In the genomic region with DNA sequence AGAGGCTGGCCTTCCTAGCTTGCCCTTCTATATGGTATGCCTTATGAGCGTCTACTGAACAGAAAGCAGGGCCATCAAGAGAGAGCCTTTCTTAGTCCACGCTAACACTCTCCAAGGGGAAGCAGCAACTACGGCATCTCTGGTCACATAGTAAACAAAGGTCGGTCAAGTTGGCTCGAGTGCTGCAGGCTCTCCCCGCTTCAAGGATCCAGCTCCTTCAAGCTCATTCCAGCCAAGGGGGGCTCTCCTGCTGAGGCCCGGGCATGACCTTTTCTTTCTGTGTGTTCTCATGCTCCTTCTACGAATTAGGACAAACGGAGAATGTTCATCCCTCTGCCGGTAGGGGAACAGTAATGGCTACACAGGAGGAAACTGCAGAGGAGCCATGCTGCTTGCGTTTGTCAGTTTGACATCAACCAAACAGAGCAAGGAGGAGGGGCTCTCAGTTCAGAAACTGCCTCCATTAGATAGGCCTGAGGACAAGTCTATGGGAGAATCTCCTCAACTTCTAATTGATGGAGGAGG, we compare ENCODE assay signal across 21 mouse cellular contexts. TPM values are rescaled to one million over a fixed set of nuclear protein-coding genes. Genes with fewer than 3 reads are reported as not detected.
DNase-seq lines count a peak whose midpoint lies in the region; ATAC-seq and TF ChIP-seq lines count a peak whose summit lies in the region.
"Had no signal": no experiment of that assay in that cellular context is flagged by ENCODE, and none has a peak within 500 bp of the region (broad histone marks: within the 10 kb centered on the region; RNA-seq: fewer than 3 reads in every experiment).

No protein-coding gene starts in this region.

- no peak overlapping the region for H3K27ac ChIP-seq in kidney, adult 2 months (ENCODE audit: insufficient read depth, low read depth, low read length)
- peak overlapping the region; percentile 28; the same call in 1 of the 2 replicates for H3K27ac ChIP-seq in lung, postnatal 0 days (ENCODE audit: low read length)
- peak overlapping the region; percentile 34; the same call in 1 of the 2 replicates for H3K27ac ChIP-seq in liver, postnatal 0 days (ENCODE audit: low read depth)
- no peak overlapping the region for H3K27ac ChIP-seq in forebrain, embryonic 13.5 days
- H3K27ac ChIP-seq: forebrain, embryonic 12.5 days; heart, embryonic 10.5 days; hindbrain, embryonic 13.5 days; kidney, postnatal 0 days; midbrain, embryonic 12.5 days; neural tube, embryonic 13.5 days had no signal

- no peaks in the 10 kb centered on the region for H3K27me3 ChIP-seq in kidney, adult 2 months (replicated peaks; ENCODE audit: control insufficient read depth, insufficient read depth, low read length)
- H3K27me3 ChIP-seq in lung, postnatal 0 days (replicated peaks; ENCODE audit: insufficient read depth, low read length): no peaks in the 10 kb centered on the region
- no peaks in the 10 kb centered on the region for H3K27me3 ChIP-seq in liver, postnatal 0 days (ENCODE audit: insufficient read depth, low read length)
- H3K27me3 ChIP-seq in forebrain, embryonic 13.5 days: no peaks in the 10 kb centered on the region
- H3K27me3 ChIP-seq: forebrain, embryonic 12.5 days; hindbrain, embryonic 13.5 days; midbrain, embryonic 12.5 days; neural tube, embryonic 13.5 days; Patski had no signal

- no peak for TF ChIP-seq POLR2A in kidney, adult 2 months (IDR thresholded peaks at IDR 0.05; ENCODE audit: low read depth, low read length)

- DNase-seq in kidney, adult 2 months: peak; percentile 30
- no peak for DNase-seq in kidney, postnatal 36 days
- peak; percentile 68 for DNase-seq in lung, postnatal 0 days (ENCODE audit: low spot score)
- DNase-seq in lung, adult 18-20 months: no peak
- peak; percentile 80 for DNase-seq in R1 (ENCODE audit: low read depth, low spot score)
- no peak for DNase-seq in liver, postnatal 0 days
- no peak for DNase-seq in thymus, postnatal 10 days (ENCODE audit: low spot score in 2 of 2)
- DNase-seq: gastrocnemius, postnatal 14 days; heart, postnatal 36 days; layer of hippocampus, adult 9-11 months; right cerebral cortex, postnatal 4 days had no signal

- peaks cover 4% of the 10 kb centered on the region; the same call in 1 of the 2 replicates for H3K4me1 ChIP-seq in kidney, adult 2 months (ENCODE audit: control insufficient read depth, insufficient read depth, low read length)
- H3K4me1 ChIP-seq in lung, postnatal 0 days (ENCODE audit: insufficient read depth, low read depth, low read length): peaks cover 10% of the 10 kb centered on the region; the same call in 1 of the 2 replicates
- peaks cover 15% of the 10 kb centered on the region for H3K4me1 ChIP-seq in liver, postnatal 0 days (ENCODE audit: insufficient read depth)
- no peaks in the 10 kb centered on the region for H3K4me1 ChIP-seq in forebrain, embryonic 13.5 days
- H3K4me1 ChIP-seq: midbrain, embryonic 12.5 days; neural tube, embryonic 13.5 days had no signal

- TF ChIP-seq EP300 in lung, postnatal 0 days (IDR thresholded peaks at IDR 0.05): no peak
- TF ChIP-seq EP300 in liver, postnatal 0 days (IDR thresholded peaks at IDR 0.05; ENCODE audit: low read depth): no peak

- peak; percentile 56 for ATAC-seq in lung, postnatal 0 days
- ATAC-seq in liver, postnatal 0 days: no peak
- no peak for ATAC-seq in forebrain, embryonic 13.5 days
- ATAC-seq: Patski had no signal

- no peak overlapping the region for H3K4me3 ChIP-seq in kidney, adult 2 months (ENCODE audit: insufficient read depth, low read depth, low read length)
- H3K4me3 ChIP-seq in lung, postnatal 0 days (ENCODE audit: low read depth, low read length): no peak overlapping the region
- no peak overlapping the region for H3K4me3 ChIP-seq in liver, postnatal 0 days (ENCODE audit: low read depth, low read length)
- no peak overlapping the region for H3K4me3 ChIP-seq in forebrain, embryonic 13.5 days
- H3K4me3 ChIP-seq: erythroblast, embryonic 14.5 days; forebrain, embryonic 12.5 days; heart, embryonic 10.5 days; hindbrain, embryonic 13.5 days; midbrain, embryonic 12.5 days; neural tube, embryonic 13.5 days had no signal

- whole genome bisulfite sequencing in kidney, adult 2 months: 54% methylated on average over 11 of the region's 11 CpGs
- WGBS in lung, postnatal 0 days: 53% methylated on average over 11 of the region's 11 CpGs
- 82% methylated on average over 11 of the region's 11 CpGs for WGBS in liver, postnatal 0 days (ENCODE audit: insufficient replicate concordance)
- WGBS in forebrain, embryonic 13.5 days: 84% methylated on average over 11 of the region's 11 CpGs

- H3K9ac ChIP-seq in lung, postnatal 0 days (replicated peaks; ENCODE audit: low read depth): no peak overlapping the region
- no peak overlapping the region for H3K9ac ChIP-seq in liver, postnatal 0 days (replicated peaks)
- no peak overlapping the region for H3K9ac ChIP-seq in forebrain, embryonic 13.5 days
- H3K9ac ChIP-seq: forebrain, embryonic 12.5 days; hindbrain, embryonic 13.5 days; midbrain, embryonic 12.5 days; neural tube, embryonic 13.5 days had no signal

- no peak overlapping the region for H3K4me2 ChIP-seq in lung, postnatal 0 days (replicated peaks; ENCODE audit: low read depth, low read length)
- no peak overlapping the region for H3K4me2 ChIP-seq in liver, postnatal 0 days (ENCODE audit: low read depth, low read length)
- H3K4me2 ChIP-seq in forebrain, embryonic 13.5 days: no peak overlapping the region
- H3K4me2 ChIP-seq: forebrain, embryonic 12.5 days; hindbrain, embryonic 13.5 days; midbrain, embryonic 12.5 days; neural tube, embryonic 13.5 days had no signal

- H3K36me3 ChIP-seq in kidney, adult 2 months (ENCODE audit: control insufficient read depth, insufficient read depth, low read length): no peaks in the 10 kb centered on the region
- H3K36me3 ChIP-seq in lung, postnatal 0 days (ENCODE audit: insufficient read depth, low read length): peaks cover 10% of the 10 kb centered on the region; the same call in 1 of the 2 replicates
- H3K36me3 ChIP-seq in liver, postnatal 0 days (replicated peaks; ENCODE audit: insufficient read depth, low read length): peaks cover 55% of the 10 kb centered on the region
- H3K36me3 ChIP-seq in forebrain, embryonic 13.5 days (ENCODE audit: poor library complexity, severe bottlenecking): peaks cover 42% of the 10 kb centered on the region

- no peak for TF ChIP-seq CTCF in kidney, adult 2 months (conservative IDR thresholded peaks at IDR 0.05; ENCODE audit: insufficient read depth, insufficient read length, low read depth, low read length)
- TF ChIP-seq CTCF in lung, postnatal 0 days (IDR thresholded peaks at IDR 0.05): peak; percentile 32; the same call in 1 of the 2 replicates
- TF ChIP-seq CTCF in liver, postnatal 0 days (IDR thresholded peaks at IDR 0.05; ENCODE audit: low read depth): no peak

- H3K9me3 ChIP-seq in lung, postnatal 0 days (ENCODE audit: low read length): no peaks in the 10 kb centered on the region
- no peaks in the 10 kb centered on the region for H3K9me3 ChIP-seq in liver, postnatal 0 days (ENCODE audit: low read length)
- no peaks in the 10 kb centered on the region for H3K9me3 ChIP-seq in forebrain, embryonic 13.5 days (replicated peaks)
- H3K9me3 ChIP-seq: forebrain, embryonic 12.5 days; heart, embryonic 10.5 days; hindbrain, embryonic 13.5 days; midbrain, embryonic 12.5 days; neural tube, embryonic 13.5 days had no signal

RNA-seq across cellular contexts. Expression of a gene that starts 15.4 kb away (rescaled TPM):
- polyA plus RNA-seq in kidney, adult 2 months (2012; rRNA removed): 0.05 TPM in 1 of 2 replicates, not detected in the other
- 1.9 and 2.9 TPM in 2 replicates for polyA plus RNA-seq in lung, postnatal 0 days (2015; fragmentation: Nextera tagmentation; extraction: Ambion mirVana)
- 0.28 and 0.35 TPM in 2 replicates for polyA plus RNA-seq in liver, postnatal 0 days (2015; fragmentation: Nextera tagmentation; extraction: Ambion mirVana)
- polyA plus RNA-seq in forebrain, embryonic 13.5 days (2015; fragmentation: Nextera tagmentation; extraction: Ambion mirVana): 3.6 and 4.3 TPM in 2 replicates
- polyA plus RNA-seq: liver, adult 2 months had no signal

RNA-seq across cellular contexts. Expression of a gene that starts 49.5 kb away (rescaled TPM):
- polyA plus RNA-seq in kidney, adult 2 months (2012; rRNA removed): 5.0 and 6.3 TPM in 2 replicates
- 3.1 and 4.5 TPM in 2 replicates for polyA plus RNA-seq in lung, postnatal 0 days (2015; fragmentation: Nextera tagmentation; extraction: Ambion mirVana)
- 0.13 and 0.21 TPM in 2 replicates for polyA plus RNA-seq in liver, postnatal 0 days (2015; fragmentation: Nextera tagmentation; extraction: Ambion mirVana)
- polyA plus RNA-seq in forebrain, embryonic 13.5 days (2015; fragmentation: Nextera tagmentation; extraction: Ambion mirVana): 9.2 and 11.0 TPM in 2 replicates
- polyA plus RNA-seq: erythroblast, embryonic 14.5 days had no signal

RNA-seq across cellular contexts. Expression of a gene that starts 55.0 kb away (rescaled TPM):
- 6.7 and 7.4 TPM in 2 replicates for polyA plus RNA-seq in kidney, adult 2 months (2012; rRNA removed)
- polyA plus RNA-seq in lung, postnatal 0 days (2015; fragmentation: Nextera tagmentation; extraction: Ambion mirVana): 5.9 and 6.7 TPM in 2 replicates
- 2.6 and 2.8 TPM in 2 replicates for polyA plus RNA-seq in liver, postnatal 0 days (2015; fragmentation: Nextera tagmentation; extraction: Ambion mirVana)
- 5.0 and 5.6 TPM in 2 replicates for polyA plus RNA-seq in forebrain, embryonic 13.5 days (2015; fragmentation: Nextera tagmentation; extraction: Ambion mirVana)

Comparison
In these comparisons a context has a peak if more than half of its experiments do, and no peak if none do; other contexts are left out.
1. DNase-seq: peak in kidney, adult 2 months (single experiment), lung, postnatal 0 days (single experiment) and R1 (single experiment); none in kidney, postnatal 36 days (0 of 2), lung, adult 18-20 months (0 of 2), liver, postnatal 0 days (single experiment) and thymus, postnatal 10 days (0 of 2).
2. H3K27ac ChIP-seq: peak in lung, postnatal 0 days (single experiment) and liver, postnatal 0 days (single experiment); none in kidney, adult 2 months (single experiment) and forebrain, embryonic 13.5 days (single experiment).